ENCODE assay signal across 12 mouse cellular contexts in genomic region chr17:29330221-29330620, GRCm38 (mm10). TPM values are rescaled to one million over a fixed set of nuclear protein-coding genes. Genes with fewer than 3 reads are reported as not detected.
DNase-seq lines count a peak whose midpoint lies in the region; ATAC-seq lines count a peak whose summit lies in the region.
"Had no signal": no experiment of that assay in that cellular context is flagged by ENCODE, and none has a peak within 500 bp of the region (broad histone marks: within the 10 kb centered on the region; RNA-seq: fewer than 3 reads in every experiment).

No protein-coding gene starts in this region.

- peak overlapping the region; percentile 79 for H3K27ac ChIP-seq in forebrain, embryonic 12.5 days
- no peak overlapping the region for H3K27ac ChIP-seq in forebrain, embryonic 10.5 days
- H3K27ac ChIP-seq in kidney, embryonic 16.5 days (ENCODE audit: low read length), result peak overlapping the region; percentile 66; the same call in 1 of the 2 replicates
- H3K27ac ChIP-seq in kidney, embryonic 15.5 days, result no peak overlapping the region
- H3K27ac ChIP-seq in forebrain, embryonic 14.5 days (ENCODE audit: low read depth, low read length), result peak overlapping the region; percentile 30
- H3K27ac ChIP-seq in midbrain, embryonic 15.5 days, result peak overlapping the region; percentile 58
- H3K27ac ChIP-seq: liver, embryonic 15.5 days; macrophage had no signal

- no peak for DNase-seq in forebrain, embryonic 10.5 days (ENCODE audit: extremely low spot score, low spot score)
- no peak for DNase-seq in forebrain, embryonic 14.5 days (ENCODE audit: low spot score)
- no peak for DNase-seq in natural killer cell, adult 2 months (ENCODE audit: low spot score in 2 of 2)
- no peak for DNase-seq in liver
- DNase-seq: spleen, adult 18-20 months had no signal

- H3K36me3 ChIP-seq in forebrain, embryonic 12.5 days (replicated peaks), result peaks cover 45% of the 10 kb centered on the region
- peaks cover 49% of the 10 kb centered on the region for H3K36me3 ChIP-seq in forebrain, embryonic 10.5 days (replicated peaks)
- H3K36me3 ChIP-seq in kidney, embryonic 16.5 days (ENCODE audit: insufficient read depth, low read length), result peaks cover 39% of the 10 kb centered on the region
- H3K36me3 ChIP-seq in kidney, embryonic 15.5 days, result peaks cover 50% of the 10 kb centered on the region
- H3K36me3 ChIP-seq in forebrain, embryonic 14.5 days (ENCODE audit: control insufficient read depth, insufficient read depth, low read length), result peaks cover 47% of the 10 kb centered on the region
- H3K36me3 ChIP-seq in midbrain, embryonic 15.5 days (replicated peaks), result peaks cover 31% of the 10 kb centered on the region

- H3K27me3 ChIP-seq in forebrain, embryonic 12.5 days, result 0 out of 2 replicates have a peak, but pooled peaks cover 7% of the 10 kb centered on the region
- peaks cover 36% of the 10 kb centered on the region for H3K27me3 ChIP-seq in forebrain, embryonic 10.5 days (ENCODE audit: poor library complexity, severe bottlenecking)
- no peaks in the 10 kb centered on the region for H3K27me3 ChIP-seq in kidney, embryonic 16.5 days (ENCODE audit: insufficient read depth, low read length)
- H3K27me3 ChIP-seq in kidney, embryonic 15.5 days, result peaks cover 22% of the 10 kb centered on the region; the same call in 1 of the 2 replicates
- H3K27me3 ChIP-seq in forebrain, embryonic 14.5 days (replicated peaks; ENCODE audit: control insufficient read depth, insufficient read depth, low read length), result no peaks in the 10 kb centered on the region
- H3K27me3 ChIP-seq in midbrain, embryonic 15.5 days (replicated peaks), result no peaks in the 10 kb centered on the region

- no peak overlapping the region for H3K9ac ChIP-seq in forebrain, embryonic 12.5 days
- no peak overlapping the region; the same call in 1 of the 2 replicates for H3K9ac ChIP-seq in kidney, embryonic 16.5 days (replicated peaks; ENCODE audit: low read length)
- H3K9ac ChIP-seq in kidney, embryonic 15.5 days, result no peak overlapping the region
- no peak overlapping the region for H3K9ac ChIP-seq in forebrain, embryonic 14.5 days (ENCODE audit: low read length)
- no peak overlapping the region for H3K9ac ChIP-seq in midbrain, embryonic 15.5 days
- H3K9ac ChIP-seq: liver, embryonic 15.5 days had no signal

- peaks cover 40% of the 10 kb centered on the region for H3K4me1 ChIP-seq in forebrain, embryonic 12.5 days
- H3K4me1 ChIP-seq in forebrain, embryonic 10.5 days, result peaks cover 49% of the 10 kb centered on the region
- peaks cover 15% of the 10 kb centered on the region for H3K4me1 ChIP-seq in kidney, embryonic 16.5 days (ENCODE audit: insufficient read depth, low read length)
- peaks cover 29% of the 10 kb centered on the region for H3K4me1 ChIP-seq in kidney, embryonic 15.5 days
- peaks cover 25% of the 10 kb centered on the region for H3K4me1 ChIP-seq in forebrain, embryonic 14.5 days (ENCODE audit: control insufficient read depth, insufficient read depth, low read length)
- H3K4me1 ChIP-seq in midbrain, embryonic 15.5 days, result peaks cover 37% of the 10 kb centered on the region

- no peak overlapping the region for H3K4me2 ChIP-seq in forebrain, embryonic 12.5 days
- no peak overlapping the region for H3K4me2 ChIP-seq in kidney, embryonic 16.5 days (replicated peaks; ENCODE audit: low read depth, low read length)
- no peak overlapping the region for H3K4me2 ChIP-seq in kidney, embryonic 15.5 days
- H3K4me2 ChIP-seq in forebrain, embryonic 14.5 days (ENCODE audit: low read length), result no peak overlapping the region
- no peak overlapping the region for H3K4me2 ChIP-seq in midbrain, embryonic 15.5 days
- H3K4me2 ChIP-seq: liver, embryonic 15.5 days had no signal

- ATAC-seq in forebrain, embryonic 12.5 days (ENCODE audit: low FRiP score), result no peak
- ATAC-seq in kidney, embryonic 16.5 days (ENCODE audit: low FRiP score, low TSS enrichment), result no peak
- no peak for ATAC-seq in kidney, embryonic 15.5 days (replicated peaks; ENCODE audit: low FRiP score)
- no peak for ATAC-seq in forebrain, embryonic 14.5 days
- no peak for ATAC-seq in midbrain, embryonic 15.5 days (replicated peaks)
- ATAC-seq: intestine, embryonic 16.5 days had no signal

- H3K4me3 ChIP-seq in forebrain, embryonic 12.5 days (replicated peaks), result no peak overlapping the region
- no peak overlapping the region for H3K4me3 ChIP-seq in forebrain, embryonic 10.5 days
- H3K4me3 ChIP-seq in kidney, embryonic 16.5 days (ENCODE audit: low read length), result no peak overlapping the region
- no peak overlapping the region for H3K4me3 ChIP-seq in kidney, embryonic 15.5 days (replicated peaks)
- H3K4me3 ChIP-seq in forebrain, embryonic 14.5 days (ENCODE audit: low read depth, low read length), result no peak overlapping the region
- no peak overlapping the region for H3K4me3 ChIP-seq in midbrain, embryonic 15.5 days
- H3K4me3 ChIP-seq: liver, embryonic 15.5 days had no signal

- WGBS in forebrain, embryonic 12.5 days, result 92% methylated on average over 3 of the region's 3 CpGs
- WGBS in forebrain, embryonic 10.5 days, result 88% methylated on average over 3 of the region's 3 CpGs
- WGBS in kidney, embryonic 16.5 days, result 81% methylated on average over 3 of the region's 3 CpGs
- WGBS in kidney, embryonic 15.5 days, result 86% methylated on average over 3 of the region's 3 CpGs
- 81% methylated on average over 3 of the region's 3 CpGs for WGBS in forebrain, embryonic 14.5 days
- WGBS in midbrain, embryonic 15.5 days, result 83% methylated on average over 3 of the region's 3 CpGs

- H3K9me3 ChIP-seq in forebrain, embryonic 12.5 days, result no peaks in the 10 kb centered on the region
- no peaks in the 10 kb centered on the region for H3K9me3 ChIP-seq in forebrain, embryonic 10.5 days
- no peaks in the 10 kb centered on the region for H3K9me3 ChIP-seq in kidney, embryonic 16.5 days (ENCODE audit: low read length)
- H3K9me3 ChIP-seq in kidney, embryonic 15.5 days (replicated peaks), result no peaks in the 10 kb centered on the region
- no peaks in the 10 kb centered on the region for H3K9me3 ChIP-seq in forebrain, embryonic 14.5 days (replicated peaks; ENCODE audit: control insufficient read depth, low read length)
- H3K9me3 ChIP-seq in midbrain, embryonic 15.5 days, result no peaks in the 10 kb centered on the region
- H3K9me3 ChIP-seq: liver, embryonic 15.5 days had no signal

RNA-seq across cellular contexts. Expression of gene Pi16, which starts 12.7 kb away (rescaled TPM):
- 1.8 and 2.2 TPM in 2 replicates for polyA plus RNA-seq in forebrain, embryonic 12.5 days (2016; fragmentation: Nextera tagmentation; extraction: Ambion mirVana)
- polyA plus RNA-seq in forebrain, embryonic 10.5 days (2016; fragmentation: Nextera tagmentation; extraction: Ambion mirVana), result 0.71 and 0.73 TPM in 2 replicates
- polyA plus RNA-seq in kidney, embryonic 16.5 days (2015; fragmentation: Nextera tagmentation; extraction: Ambion mirVana), result 2.4 and 3.1 TPM in 2 replicates
- polyA plus RNA-seq in kidney, embryonic 15.5 days (2015; fragmentation: Nextera tagmentation; extraction: Ambion mirVana), result 3.4 and 5.8 TPM in 2 replicates
- 1.2 TPM in 2 replicates for polyA plus RNA-seq in forebrain, embryonic 14.5 days (2014; fragmentation: Nextera tagmentation; extraction: Ambion mirVana)
- polyA plus RNA-seq in midbrain, embryonic 15.5 days (2015; fragmentation: Nextera tagmentation; extraction: Ambion mirVana), result 3.6 and 4.0 TPM in 2 replicates

RNA-seq across cellular contexts. Expression of gene Mtch1, which starts 17.5 kb away (rescaled TPM):
- polyA plus RNA-seq in forebrain, embryonic 12.5 days (2016; fragmentation: Nextera tagmentation; extraction: Ambion mirVana), result 381 and 393 TPM in 2 replicates
- 255 and 270 TPM in 2 replicates for polyA plus RNA-seq in forebrain, embryonic 10.5 days (2016; fragmentation: Nextera tagmentation; extraction: Ambion mirVana)
- polyA plus RNA-seq in kidney, embryonic 16.5 days (2015; fragmentation: Nextera tagmentation; extraction: Ambion mirVana), result 189 and 316 TPM in 2 replicates
- polyA plus RNA-seq in kidney, embryonic 15.5 days (2015; fragmentation: Nextera tagmentation; extraction: Ambion mirVana), result 289 and 308 TPM in 2 replicates
- 418 and 521 TPM in 2 replicates for polyA plus RNA-seq in forebrain, embryonic 14.5 days (2014; fragmentation: Nextera tagmentation; extraction: Ambion mirVana)
- 519 and 548 TPM in 2 replicates for polyA plus RNA-seq in midbrain, embryonic 15.5 days (2015; fragmentation: Nextera tagmentation; extraction: Ambion mirVana)

RNA-seq across cellular contexts. Expression of gene Fgd2, which starts 30.5 kb away (rescaled TPM):
- 3.4 and 3.7 TPM in 2 replicates for polyA plus RNA-seq in forebrain, embryonic 12.5 days (2016; fragmentation: Nextera tagmentation; extraction: Ambion mirVana)
- polyA plus RNA-seq in forebrain, embryonic 10.5 days (2016; fragmentation: Nextera tagmentation; extraction: Ambion mirVana), result 5.4 and 6.3 TPM in 2 replicates
- 14.4 and 16.2 TPM in 2 replicates for polyA plus RNA-seq in kidney, embryonic 16.5 days (2015; fragmentation: Nextera tagmentation; extraction: Ambion mirVana)
- polyA plus RNA-seq in kidney, embryonic 15.5 days (2015; fragmentation: Nextera tagmentation; extraction: Ambion mirVana), result 12.0 and 13.0 TPM in 2 replicates
- 3.4 and 6.1 TPM in 2 replicates for polyA plus RNA-seq in forebrain, embryonic 14.5 days (2014; fragmentation: Nextera tagmentation; extraction: Ambion mirVana)
- polyA plus RNA-seq in midbrain, embryonic 15.5 days (2015; fragmentation: Nextera tagmentation; extraction: Ambion mirVana), result 7.0 and 7.5 TPM in 2 replicates

Comparison
In these comparisons a context has a peak if more than half of its experiments do, and no peak if none do; other contexts are left out.
1. H3K27ac ChIP-seq: peak in forebrain, embryonic 12.5 days (single experiment), kidney, embryonic 16.5 days (single experiment), forebrain, embryonic 14.5 days (single experiment) and midbrain, embryonic 15.5 days (single experiment); none in forebrain, embryonic 10.5 days (single experiment) and kidney, embryonic 15.5 days (single experiment).